Mouse (Mus musculus) brain, embryonic 18.5 days (tissue): ENCODE data around the gene Eif4a2.
A peak's percentile ranks its signal among the peaks of the same experiment; 100 is the strongest.
"Not testable (repeated sequence)": the region's sequence is repeated elsewhere in the genome, so short reads cannot be mapped to it uniquely, and the experiment has no call there.

Experiments
- DNase-seq: peaks from one replicate; pipeline ENCODE4 v3.0.0-alpha.2; 2012; ENCODE audit warnings: low read depth, low spot score

Eif4a2 gene

GRCm38 (mm10) chr16:23107231-23107942, at the start of gene Eif4a2:
Eif4a2 (plus strand) TSS chr16:23107444.
- peak; percentile 82 for DNase-seq

GRCm38 (mm10) chr16:23057668-23058447, 49.4 kb upstream of the Eif4a2 start, which contains the start of gene Kng1:
Kng1 (plus strand) TSS chr16:23057865.
- not testable (repeated sequence) for DNase-seq

GRCm38 (mm10) chr16:23059630-23060029, 47.6 kb upstream of the Eif4a2 start:
- not testable (repeated sequence) for DNase-seq

GRCm38 (mm10) chr16:23060781-23061325, 46.4 kb upstream of the Eif4a2 start:
- DNase-seq: not testable (repeated sequence)

GRCm38 (mm10) chr16:23077516-23077915, 29.7 kb upstream of the Eif4a2 start:
- DNase-seq: not testable (repeated sequence)

- DNase-seq: not testable (repeated sequence)
These were observed 20.1 kb upstream of the Eif4a2 start for GRCm38 (mm10) chr16:23087159-23087558.

- DNase-seq: not testable (repeated sequence)
These were observed 19.5 kb upstream of the Eif4a2 start for GRCm38 (mm10) chr16:23087712-23088111.

- not testable (repeated sequence) for DNase-seq
These were observed 18.8 kb upstream of the Eif4a2 start for GRCm38 (mm10) chr16:23088491-23088890.

- not testable (repeated sequence) for DNase-seq
These were observed 15.9 kb upstream of the Eif4a2 start for GRCm38 (mm10) chr16:23091345-23091744.

GRCm38 (mm10) chr16:23093321-23093953, 13.8 kb upstream of the Eif4a2 start:
- DNase-seq: no peak

GRCm38 (mm10) chr16:23094136-23094535, 13.1 kb upstream of the Eif4a2 start:
- DNase-seq: no peak

- DNase-seq: not testable (repeated sequence)
These were observed 11.7 kb upstream of the Eif4a2 start for GRCm38 (mm10) chr16:23095581-23095980.

GRCm38 (mm10) chr16:23096886-23097285, 10.4 kb upstream of the Eif4a2 start:
- DNase-seq: not testable (repeated sequence)

GRCm38 (mm10) chr16:23097290-23098104, 9.7 kb upstream of the Eif4a2 start:
- not testable (repeated sequence) for DNase-seq

- not testable (repeated sequence) for DNase-seq
These were observed 9.2 kb upstream of the Eif4a2 start for GRCm38 (mm10) chr16:23098105-23098452.

- DNase-seq: no peak
These were observed 7.6 kb upstream of the Eif4a2 start for GRCm38 (mm10) chr16:23099632-23100031.

- DNase-seq: no peak
These were observed 7.1 kb upstream of the Eif4a2 start for GRCm38 (mm10) chr16:23100099-23100575.

- DNase-seq: no peak
These were observed 6.6 kb upstream of the Eif4a2 start for GRCm38 (mm10) chr16:23100613-23101012.

- no peak for DNase-seq
These were observed 4.8 kb upstream of the Eif4a2 start for GRCm38 (mm10) chr16:23102340-23103037.

- no peak for DNase-seq
These were observed 4.1 kb upstream of the Eif4a2 start for GRCm38 (mm10) chr16:23103038-23103745.
